Mouse (Mus musculus): Measurements from ENCODE around the gene Nnmt.

The Nnmt gene

GRCm38 (mm10) chr9:48637161-48637560 is 32.2 kb upstream of the Nnmt start:
- in situ Hi-C loops (cut with MboI, MseI), result no loop called here

GRCm38 (mm10) chr9:48635576-48636350 is 30.8 kb upstream of the Nnmt start:
- in situ Hi-C loops (cut with MboI, MseI), result no loop called here

GRCm38 (mm10) chr9:48633147-48633546 is 28.2 kb upstream of the Nnmt start:
- in situ Hi-C loops (cut with MboI, MseI), result no loop called here

- in situ Hi-C loops (cut with MboI, MseI), result no loop called here
Observed at GRCm38 (mm10) chr9:48619268-48619667, 14.3 kb upstream of the Nnmt start.

- in situ Hi-C loops (cut with MboI, MseI), result no loop called here
Observed at GRCm38 (mm10) chr9:48618589-48618988, 13.6 kb upstream of the Nnmt start.

GRCm38 (mm10) chr9:48618111-48618510 is 13.2 kb upstream of the Nnmt start:
- in situ Hi-C loops (cut with MboI, MseI), result no loop called here

- in situ Hi-C loops (cut with MboI, MseI), result no loop called here
Observed at GRCm38 (mm10) chr9:48617511-48618010, 12.6 kb upstream of the Nnmt start.

GRCm38 (mm10) chr9:48613221-48613620 is 8.3 kb upstream of the Nnmt start:
- in situ Hi-C loops (cut with MboI, MseI), result no loop called here

- in situ Hi-C loops (cut with MboI, MseI), result no loop called here
Observed at GRCm38 (mm10) chr9:48612542-48612941, 7.6 kb upstream of the Nnmt start.

GRCm38 (mm10) chr9:48611032-48611431 is 6.1 kb upstream of the Nnmt start:
- in situ Hi-C loops (cut with MboI, MseI), result no loop called here

GRCm38 (mm10) chr9:48609734-48610133 is 4.8 kb upstream of the Nnmt start:
- in situ Hi-C loops (cut with MboI, MseI), result no loop called here

- in situ Hi-C loops (cut with MboI, MseI), result no loop called here
Observed at GRCm38 (mm10) chr9:48607417-48607816, 2.5 kb upstream of the Nnmt start.

- in situ Hi-C loops (cut with MboI, MseI), result no loop called here
Observed at GRCm38 (mm10) chr9:48606171-48606570, 1.2 kb upstream of the Nnmt start.

- in situ Hi-C loops (cut with MboI, MseI), result no loop called here
Observed at GRCm38 (mm10) chr9:48605697-48606096, 744 bp upstream of the Nnmt start.

GRCm38 (mm10) chr9:48604226-48604625 is 727 bp downstream of the Nnmt start:
- in situ Hi-C loops (cut with MboI, MseI), result no loop called here

GRCm38 (mm10) chr9:48600881-48601280 is 4.1 kb downstream of the Nnmt start:
- in situ Hi-C loops (cut with MboI, MseI), result no loop called here

GRCm38 (mm10) chr9:48600066-48600465 is 4.9 kb downstream of the Nnmt start:
- in situ Hi-C loops (cut with MboI, MseI), result no loop called here

GRCm38 (mm10) chr9:48597494-48597893 is 7.5 kb downstream of the Nnmt start:
- in situ Hi-C loops (cut with MboI, MseI), result loop anchor here (10.0 kb wide), 1 partner anchor 343 kb away; no protein-coding TSS in a partner anchor

GRCm38 (mm10) chr9:48596924-48597323 is 8.0 kb downstream of the Nnmt start:
- in situ Hi-C loops (cut with MboI, MseI), result loop anchor here (10.0 kb wide), 1 partner anchor 342 kb away; no protein-coding TSS in a partner anchor

- in situ Hi-C loops (cut with MboI, MseI), result loop anchor here (5.0 to 10.0 kb wide), 2 partner anchors 127 to 339 kb away; no protein-coding TSS in a partner anchor
Observed at GRCm38 (mm10) chr9:48593915-48594314, 11.0 kb downstream of the Nnmt start.

- in situ Hi-C loops (cut with MboI, MseI), result loop anchor here (5.0 to 10.0 kb wide), 2 partner anchors 123 to 336 kb away; no protein-coding TSS in a partner anchor
Observed at GRCm38 (mm10) chr9:48590606-48591005, 14.3 kb downstream of the Nnmt start.

GRCm38 (mm10) chr9:48586332-48586731 is 18.6 kb downstream of the Nnmt start:
- in situ Hi-C loops (cut with MboI, MseI), result no loop called here

- in situ Hi-C loops (cut with MboI, MseI), result no loop called here
Observed at GRCm38 (mm10) chr9:48580808-48581207, 24.1 kb downstream of the Nnmt start.
